Mouse (Mus musculus): ENCODE results near the gene Atg101. TPM values are rescaled to one million over a fixed set of nuclear protein-coding genes. Genes with fewer than 3 reads are reported as not detected.
A peak's percentile ranks its signal among the peaks of the same experiment; 100 is the strongest.

The Atg101 gene
- total RNA-seq, 1 experiment, result 116 TPM

DNA sequence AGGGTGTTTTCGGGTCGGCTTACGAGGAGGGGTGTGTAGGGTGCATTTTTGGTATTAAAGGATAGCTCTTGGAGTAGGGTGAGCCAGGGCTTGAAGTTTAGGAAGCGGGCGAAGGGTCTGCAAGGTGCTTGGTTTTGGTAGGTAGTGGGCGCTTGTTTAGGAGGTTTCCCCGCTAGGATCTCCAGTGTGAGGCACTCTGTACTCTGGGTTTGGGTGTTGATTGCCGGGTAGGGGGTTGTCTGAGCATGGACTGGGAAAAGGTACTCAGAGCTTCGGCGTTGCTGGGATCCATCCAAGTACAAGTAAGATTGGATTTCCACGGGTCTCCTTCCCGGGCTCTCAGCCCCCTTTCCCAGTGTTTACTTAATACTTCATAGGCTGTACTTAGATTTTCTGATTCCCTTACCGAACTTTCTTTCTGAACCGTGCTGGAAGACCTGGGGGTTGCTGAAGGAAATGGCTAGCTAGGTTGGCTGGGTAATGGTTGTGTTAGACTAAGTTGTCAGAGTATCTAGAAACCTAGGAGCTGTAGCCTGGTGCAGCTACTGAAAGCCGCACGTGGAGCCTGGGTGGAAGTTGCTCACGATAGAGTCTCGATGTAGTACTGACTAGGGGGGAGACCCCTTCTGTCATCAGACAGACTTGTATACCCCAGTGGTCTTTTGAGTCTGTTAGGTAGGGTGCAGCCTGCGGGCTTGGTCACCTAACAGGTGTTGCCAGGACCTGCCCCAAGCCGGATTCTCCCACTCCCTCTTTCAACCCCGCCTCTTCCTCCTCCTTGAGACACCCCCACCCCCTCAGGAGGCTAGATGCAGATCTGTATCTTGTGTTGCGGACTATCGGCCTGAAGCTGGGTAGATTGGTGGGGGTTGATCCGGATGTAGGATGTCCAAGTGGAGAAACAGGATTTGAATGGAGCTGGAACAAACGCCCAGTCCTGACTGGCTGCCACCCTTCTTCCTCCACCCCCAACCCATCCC, 16.7 kb upstream of the Atg101 start:
- Histone ChIP-seq H3K27ac (ENCODE audit: insufficient read depth, low read depth, low read length, poor library complexity, severe bottlenecking) (peak overlapping the region; percentile 37), H3K4me1 (ENCODE audit: control insufficient read depth in 2 of 2, insufficient read depth in 2 of 2, low read length in 2 of 2, poor library complexity in 1 of 2) (peaks cover 5 to 33% of the 10 kb centered on the region in 2 experiments), H3K9me3 (ENCODE audit: control insufficient read depth, insufficient read depth, low read depth, low read length) (no peaks in the 10 kb centered on the region), H3K9ac (ENCODE audit: insufficient read depth, low read depth, low read length, poor library complexity, severe bottlenecking) (peak overlapping the region; percentile 86), H3K4me3 (ENCODE audit: insufficient read depth in 1 of 2, low read depth in 1 of 2, low read length in 2 of 2, poor library complexity in 1 of 2, severe bottlenecking in 1 of 2) (peak overlapping the region; percentile 72 to 76), H3K36me3 (ENCODE audit: control insufficient read depth, insufficient read depth, low read length, poor library complexity, severe bottlenecking) (peaks cover 24% of the 10 kb centered on the region)
- peak; percentile 73 for DNase-seq (ENCODE audit: low read depth, low spot score)
- TF ChIP-seq CHD2 (IDR thresholded peaks at IDR 0.05; ENCODE audit: low read depth, low read length) (no peak), ZNF384 (IDR thresholded peaks at IDR 0.05; ENCODE audit: low read depth, low read length) (no peak), ZC3H11A (IDR thresholded peaks at IDR 0.05; ENCODE audit: borderline replicate concordance, low read depth, low read length) (no peak)
- in situ Hi-C loops (cut with MboI; ENCODE audit: low sequenced_read_pairs in 2 of 2, unreplicated experiment in 2 of 2), result no loop called here

DNA sequence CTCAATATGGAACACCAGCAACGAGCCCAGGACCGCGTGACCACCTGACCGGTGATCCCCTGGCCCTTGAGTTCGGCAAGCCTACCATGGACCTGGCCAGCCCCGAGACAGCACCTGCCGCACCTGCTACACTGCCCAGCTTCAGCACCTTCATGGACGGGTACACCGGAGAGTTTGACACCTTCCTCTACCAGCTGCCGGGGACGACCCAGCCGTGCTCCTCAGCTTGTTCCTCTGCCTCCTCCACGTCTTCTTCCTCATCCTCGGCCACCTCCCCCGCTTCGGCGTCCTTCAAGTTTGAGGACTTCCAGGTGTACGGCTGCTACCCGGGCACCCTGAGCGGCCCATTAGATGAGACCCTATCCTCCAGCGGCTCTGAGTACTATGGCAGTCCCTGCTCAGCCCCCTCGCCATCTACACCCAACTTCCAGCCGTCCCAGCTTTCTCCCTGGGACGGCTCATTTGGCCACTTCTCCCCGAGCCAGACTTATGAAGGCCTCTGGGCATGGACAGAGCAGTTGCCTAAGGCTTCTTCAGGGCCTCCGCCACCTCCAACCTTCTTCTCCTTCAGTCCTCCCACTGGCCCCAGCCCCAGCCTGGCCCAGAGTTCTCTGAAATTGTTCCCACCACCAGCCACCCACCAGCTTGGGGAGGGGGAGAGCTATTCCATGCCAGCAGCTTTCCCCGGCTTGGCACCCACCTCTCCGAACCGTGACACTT, 13.8 kb upstream of the Atg101 start:
- H3K9ac ChIP-seq (ENCODE audit: insufficient read depth, low read depth, low read length, poor library complexity, severe bottlenecking), result no peak overlapping the region
- H3K9me3 ChIP-seq (ENCODE audit: control insufficient read depth, insufficient read depth, low read depth, low read length), result no peaks in the 10 kb centered on the region
- no peak overlapping the region for H3K27ac ChIP-seq (ENCODE audit: insufficient read depth, low read depth, low read length, poor library complexity, severe bottlenecking)
- no peak for TF ChIP-seq ZC3H11A (IDR thresholded peaks at IDR 0.05; ENCODE audit: borderline replicate concordance, low read depth, low read length)
- TF ChIP-seq HCFC1 (IDR thresholded peaks at IDR 0.05; ENCODE audit: borderline replicate concordance, insufficient read depth, low read length), result no peak
- TF ChIP-seq ZNF384 (IDR thresholded peaks at IDR 0.05; ENCODE audit: low read depth, low read length), result no peak
- TF ChIP-seq CHD2 (IDR thresholded peaks at IDR 0.05; ENCODE audit: low read depth, low read length), result no peak
- TF ChIP-seq MAFK (IDR thresholded peaks at IDR 0.05; ENCODE audit: insufficient read depth, low read depth, low read length), result no peak
- no peak overlapping the region for H3K4me3 ChIP-seq (ENCODE audit: insufficient read depth in 1 of 2, low read depth in 1 of 2, low read length in 2 of 2, poor library complexity in 1 of 2, severe bottlenecking in 1 of 2)
- H3K4me1 ChIP-seq (ENCODE audit: control insufficient read depth in 2 of 2, insufficient read depth in 2 of 2, low read length in 2 of 2, poor library complexity in 1 of 2), result peaks cover 5 to 42% of the 10 kb centered on the region in 2 experiments
- no peak for DNase-seq (ENCODE audit: low read depth, low spot score)
- in situ Hi-C loops (cut with MboI; ENCODE audit: low sequenced_read_pairs in 2 of 2, unreplicated experiment in 2 of 2), result no loop called here
- peaks cover 43% of the 10 kb centered on the region for H3K36me3 ChIP-seq (ENCODE audit: control insufficient read depth, insufficient read depth, low read length, poor library complexity, severe bottlenecking)

DNA sequence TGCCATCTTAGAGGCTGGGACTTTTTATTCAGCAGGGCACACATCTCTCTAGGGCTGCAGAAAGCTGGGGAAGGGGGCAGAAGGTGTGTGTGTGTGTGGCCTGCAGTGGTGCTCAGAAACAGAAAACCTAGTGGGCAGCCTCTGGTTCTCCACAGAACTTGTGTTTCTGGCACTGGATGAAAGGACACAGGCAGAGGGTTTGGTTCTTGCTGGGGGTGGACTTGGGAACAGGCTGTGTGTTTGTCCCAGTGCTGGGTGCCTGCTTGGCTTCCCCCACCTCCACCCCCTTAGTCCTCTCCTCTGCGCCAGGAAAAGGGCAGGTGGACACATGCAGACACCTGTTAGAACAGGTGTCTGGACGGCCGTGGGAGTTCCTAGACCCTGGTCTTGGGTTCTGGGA, 13.0 kb upstream of the Atg101 start:
- Histone ChIP-seq H3K9me3 (ENCODE audit: control insufficient read depth, insufficient read depth, low read depth, low read length) (no peaks in the 10 kb centered on the region), H3K27ac (ENCODE audit: insufficient read depth, low read depth, low read length, poor library complexity, severe bottlenecking) (no peak overlapping the region), H3K9ac (ENCODE audit: insufficient read depth, low read depth, low read length, poor library complexity, severe bottlenecking) (no peak overlapping the region; the same call in 1 of the 2 replicates), H3K4me1 (ENCODE audit: control insufficient read depth in 2 of 2, insufficient read depth in 2 of 2, low read length in 2 of 2, poor library complexity in 1 of 2) (peaks cover 0 to 39% of the 10 kb centered on the region in 2 experiments; a peak in 3 of 4 replicates), H3K36me3 (ENCODE audit: control insufficient read depth, insufficient read depth, low read length, poor library complexity, severe bottlenecking) (peaks cover 43% of the 10 kb centered on the region), H3K4me3 (ENCODE audit: insufficient read depth in 1 of 2, low read depth in 1 of 2, low read length in 2 of 2, poor library complexity in 1 of 2, severe bottlenecking in 1 of 2) (no peak overlapping the region)
- no peak for TF ChIP-seq ZC3H11A (IDR thresholded peaks at IDR 0.05; ENCODE audit: borderline replicate concordance, low read depth, low read length)
- no peak for TF ChIP-seq CHD2 (IDR thresholded peaks at IDR 0.05; ENCODE audit: low read depth, low read length)
- TF ChIP-seq HCFC1 (IDR thresholded peaks at IDR 0.05; ENCODE audit: borderline replicate concordance, insufficient read depth, low read length), result no peak
- TF ChIP-seq ZNF384 (IDR thresholded peaks at IDR 0.05; ENCODE audit: low read depth, low read length), result no peak
- no peak for TF ChIP-seq MAFK (IDR thresholded peaks at IDR 0.05; ENCODE audit: insufficient read depth, low read depth, low read length)
- in situ Hi-C loops (cut with MboI; ENCODE audit: low sequenced_read_pairs in 2 of 2, unreplicated experiment in 2 of 2), result no loop called here
- no peak for DNase-seq (ENCODE audit: low read depth, low spot score)

DNA sequence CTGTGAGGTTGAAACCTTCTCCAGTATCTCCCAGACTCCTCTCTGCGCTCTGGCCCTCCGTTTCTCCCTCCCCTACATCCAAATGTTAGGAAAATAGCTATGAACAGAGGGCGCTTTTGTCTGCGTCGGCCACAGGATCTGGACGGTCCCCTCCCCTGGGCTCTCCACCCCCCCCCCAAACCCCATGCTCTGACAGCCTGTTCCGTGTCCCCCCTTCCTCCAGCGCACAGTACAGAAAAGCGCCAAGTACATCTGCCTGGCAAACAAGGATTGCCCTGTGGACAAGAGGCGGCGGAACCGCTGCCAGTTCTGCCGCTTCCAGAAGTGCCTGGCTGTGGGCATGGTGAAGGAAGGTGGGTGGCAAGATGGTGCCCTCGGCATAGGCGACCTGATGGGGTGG, 12.6 kb upstream of the Atg101 start:
- no peaks in the 10 kb centered on the region for H3K9me3 ChIP-seq (ENCODE audit: control insufficient read depth, insufficient read depth, low read depth, low read length)
- H3K27ac ChIP-seq (ENCODE audit: insufficient read depth, low read depth, low read length, poor library complexity, severe bottlenecking), result no peak overlapping the region
- peaks cover 43% of the 10 kb centered on the region for H3K36me3 ChIP-seq (ENCODE audit: control insufficient read depth, insufficient read depth, low read length, poor library complexity, severe bottlenecking)
- in situ Hi-C loops (cut with MboI; ENCODE audit: low sequenced_read_pairs in 2 of 2, unreplicated experiment in 2 of 2), result no loop called here
- no peak for DNase-seq (ENCODE audit: low read depth, low spot score)
- TF ChIP-seq ZC3H11A (IDR thresholded peaks at IDR 0.05; ENCODE audit: borderline replicate concordance, low read depth, low read length) (no peak), ZNF384 (IDR thresholded peaks at IDR 0.05; ENCODE audit: low read depth, low read length) (no peak), MAFK (IDR thresholded peaks at IDR 0.05; ENCODE audit: insufficient read depth, low read depth, low read length) (no peak), CHD2 (IDR thresholded peaks at IDR 0.05; ENCODE audit: low read depth, low read length) (no peak), HCFC1 (IDR thresholded peaks at IDR 0.05; ENCODE audit: borderline replicate concordance, insufficient read depth, low read length) (no peak)
- H3K9ac ChIP-seq (ENCODE audit: insufficient read depth, low read depth, low read length, poor library complexity, severe bottlenecking), result peak overlapping the region; percentile 44; the same call in 1 of the 2 replicates
- H3K4me3 ChIP-seq (ENCODE audit: insufficient read depth in 1 of 2, low read depth in 1 of 2, low read length in 2 of 2, poor library complexity in 1 of 2, severe bottlenecking in 1 of 2), result peak overlapping the region in 1 of 2 experiments; percentile 20; a peak in 2 of 4 replicates
- peaks cover 1 to 42% of the 10 kb centered on the region in 2 experiments; a peak in 3 of 4 replicates for H3K4me1 ChIP-seq (ENCODE audit: control insufficient read depth in 2 of 2, insufficient read depth in 2 of 2, low read length in 2 of 2, poor library complexity in 1 of 2)
